In genomic region chr4:125007460-125007859, GRCm38 (mm10) we compare ENCODE assay signal across 24 mouse cellular contexts. TPM values are rescaled to one million over a fixed set of nuclear protein-coding genes. Genes with fewer than 3 reads are reported as not detected.
A peak's percentile ranks its signal among the peaks of the same experiment; 100 is the strongest.
DNase-seq lines count a peak whose midpoint lies in the region; ATAC-seq and TF ChIP-seq lines count a peak whose summit lies in the region.
"Had no signal": no experiment of that assay in that cellular context is flagged by ENCODE, and none has a peak within 500 bp of the region (broad histone marks: within the 10 kb centered on the region; RNA-seq: fewer than 3 reads in every experiment).

No protein-coding gene starts in this region.

- no peak for DNase-seq in left cerebral cortex, adult 8-10 months (ENCODE audit: low spot score in 2 of 2)
- no peak for DNase-seq in cerebellum, adult 9-10 months
- DNase-seq: adrenal gland, postnatal 14 days; cerebellum, adult 9-11 months; gastrocnemius, postnatal 10 days; heart, adult 11 months; heart, postnatal 14 days; kidney, adult 9 months; kidney, postnatal 36 days; layer of hippocampus, adult 9-11 months; liver, embryonic 13.5 days; thymus, postnatal 25 days had no signal

- H3K9me3 ChIP-seq in intestine, embryonic 15.5 days: no peaks in the 10 kb centered on the region
- no peaks in the 10 kb centered on the region for H3K9me3 ChIP-seq in intestine, postnatal 0 days (ENCODE audit: control insufficient read depth)
- no peaks in the 10 kb centered on the region for H3K9me3 ChIP-seq in E14TG2a.4 (ENCODE audit: low read length)
- H3K9me3 ChIP-seq in ES-Bruce4 (replicated peaks; ENCODE audit: control insufficient read depth, insufficient read depth, low read length, poor library complexity, severe bottlenecking): no peaks in the 10 kb centered on the region
- no peaks in the 10 kb centered on the region for H3K9me3 ChIP-seq in intestine, embryonic 16.5 days (ENCODE audit: control insufficient read depth, low read length)
- H3K9me3 ChIP-seq: heart, embryonic 13.5 days; hindbrain, embryonic 12.5 days; liver, embryonic 13.5 days; midbrain, embryonic 15.5 days; neural tube, embryonic 12.5 days had no signal

- no peaks in the 10 kb centered on the region; the same call in 1 of the 2 replicates for H3K4me1 ChIP-seq in intestine, embryonic 15.5 days (replicated peaks)
- H3K4me1 ChIP-seq in intestine, postnatal 0 days (replicated peaks; ENCODE audit: control insufficient read depth, insufficient read depth, low read length): no peaks in the 10 kb centered on the region
- H3K4me1 ChIP-seq in E14TG2a.4 (replicated peaks; ENCODE audit: low read depth, low read length) (peaks cover 30% of the 10 kb centered on the region), ES-Bruce4 (ENCODE audit: control insufficient read depth, insufficient read depth, low read length) (no peaks in the 10 kb centered on the region)
- peaks cover 5% of the 10 kb centered on the region; the same call in 1 of the 2 replicates for H3K4me1 ChIP-seq in intestine, embryonic 16.5 days (ENCODE audit: control insufficient read depth, insufficient read depth, low read length)
- H3K4me1 ChIP-seq: heart, embryonic 13.5 days; midbrain, embryonic 15.5 days had no signal

- TF ChIP-seq CTCF in intestine, postnatal 0 days (IDR thresholded peaks at IDR 0.05; ENCODE audit: low read depth): no peak
- TF ChIP-seq CTCF in E14TG2a.4 (conservative IDR thresholded peaks at IDR 0.05; ENCODE audit: low read length) (no peak), ES-Bruce4 (IDR thresholded peaks at IDR 0.05; ENCODE audit: low read depth, low read length) (no peak)

- no peak for ATAC-seq in intestine, embryonic 15.5 days
- ATAC-seq in intestine, postnatal 0 days: no peak
- no peak for ATAC-seq in intestine, embryonic 16.5 days
- ATAC-seq: forebrain, embryonic 14.5 days; inflammation-experienced regulatory T-cells, adult 6 months; midbrain, embryonic 15.5 days had no signal

- 0 out of 2 replicates have a peak overlapping the region, but pooled peaks have one; percentile 5 for H3K4me2 ChIP-seq in intestine, embryonic 15.5 days (replicated peaks)
- no peak overlapping the region for H3K4me2 ChIP-seq in intestine, postnatal 0 days (replicated peaks; ENCODE audit: low read depth)
- 0 out of 2 replicates have a peak overlapping the region, but pooled peaks have one; percentile 2 for H3K4me2 ChIP-seq in intestine, embryonic 16.5 days (ENCODE audit: low read depth, low read length)
- H3K4me2 ChIP-seq: heart, embryonic 13.5 days; hindbrain, embryonic 12.5 days; liver, embryonic 13.5 days; lung, embryonic 14.5 days; midbrain, embryonic 15.5 days; neural tube, embryonic 12.5 days had no signal

- WGBS in intestine, embryonic 15.5 days: 57% methylated on average over 15 of the region's 15 CpGs
- 59% methylated on average over 15 of the region's 15 CpGs for WGBS in intestine, postnatal 0 days
- 50% methylated on average over 15 of the region's 15 CpGs for WGBS in intestine, embryonic 16.5 days

- TF ChIP-seq POLR2A in ES-Bruce4 (IDR thresholded peaks at IDR 0.05; ENCODE audit: insufficient read depth, low read length): no peak

- H3K27me3 ChIP-seq in intestine, embryonic 15.5 days (replicated peaks): peaks cover 22% of the 10 kb centered on the region
- H3K27me3 ChIP-seq in intestine, postnatal 0 days (replicated peaks; ENCODE audit: control insufficient read depth, insufficient read depth, low read length): peaks cover 8% of the 10 kb centered on the region; the same call in 1 of the 2 replicates
- H3K27me3 ChIP-seq in E14TG2a.4 (ENCODE audit: insufficient read depth, low read length) (peaks cover 59% of the 10 kb centered on the region), ES-Bruce4 (ENCODE audit: control insufficient read depth, insufficient read depth, low read length, poor library complexity, severe bottlenecking) (no peaks in the 10 kb centered on the region)
- peaks cover 10% of the 10 kb centered on the region; the same call in 1 of the 2 replicates for H3K27me3 ChIP-seq in intestine, embryonic 16.5 days (replicated peaks; ENCODE audit: control insufficient read depth, insufficient read depth, low read length)
- H3K27me3 ChIP-seq: midbrain, embryonic 15.5 days had no signal

- no peaks in the 10 kb centered on the region for H3K36me3 ChIP-seq in intestine, embryonic 15.5 days
- no peaks in the 10 kb centered on the region for H3K36me3 ChIP-seq in intestine, postnatal 0 days (ENCODE audit: control insufficient read depth, insufficient read depth)
- H3K36me3 ChIP-seq in E14TG2a.4 (ENCODE audit: insufficient read depth, low read length) (no peaks in the 10 kb centered on the region), ES-Bruce4 (ENCODE audit: control insufficient read depth, insufficient read depth, low read length, poor library complexity, severe bottlenecking) (no peaks in the 10 kb centered on the region)
- H3K36me3 ChIP-seq in intestine, embryonic 16.5 days (ENCODE audit: control insufficient read depth, insufficient read depth, low read length): no peaks in the 10 kb centered on the region
- H3K36me3 ChIP-seq: heart, embryonic 13.5 days; hindbrain, embryonic 12.5 days; liver, embryonic 13.5 days; midbrain, embryonic 15.5 days; neural tube, embryonic 12.5 days had no signal

- no peak for TF ChIP-seq EP300 in ES-Bruce4 (IDR thresholded peaks at IDR 0.05; ENCODE audit: insufficient read depth, low read depth, low read length)

- H3K9ac ChIP-seq in intestine, embryonic 15.5 days: no peak overlapping the region
- no peak overlapping the region for H3K9ac ChIP-seq in intestine, postnatal 0 days (ENCODE audit: low read depth, low read length)
- H3K9ac ChIP-seq in ES-Bruce4 (ENCODE audit: low read depth, poor library complexity, severe bottlenecking): no peak overlapping the region
- no peak overlapping the region for H3K9ac ChIP-seq in intestine, embryonic 16.5 days (ENCODE audit: low read depth, low read length)
- H3K9ac ChIP-seq: heart, embryonic 13.5 days; hindbrain, embryonic 12.5 days; liver, embryonic 13.5 days; lung, embryonic 14.5 days; midbrain, embryonic 15.5 days; neural tube, embryonic 12.5 days had no signal

- H3K4me3 ChIP-seq in intestine, embryonic 15.5 days (replicated peaks): no peak overlapping the region
- H3K4me3 ChIP-seq in intestine, postnatal 0 days (ENCODE audit: low read depth, low read length): no peak overlapping the region
- H3K4me3 ChIP-seq in E14TG2a.4 (replicated peaks; ENCODE audit: low read length) (peak overlapping the region; percentile 54; the same call in 1 of the 2 replicates), ES-Bruce4 (ENCODE audit: low read depth, low read length) (peak overlapping the region; percentile 6; the same call in 1 of the 2 replicates)
- H3K4me3 ChIP-seq in intestine, embryonic 16.5 days (ENCODE audit: low read length): no peak overlapping the region
- H3K4me3 ChIP-seq: heart, embryonic 13.5 days; hindbrain, embryonic 12.5 days; liver, embryonic 13.5 days; midbrain, embryonic 15.5 days; neural tube, embryonic 12.5 days had no signal

- H3K27ac ChIP-seq in intestine, embryonic 15.5 days: no peak overlapping the region
- no peak overlapping the region for H3K27ac ChIP-seq in intestine, postnatal 0 days (ENCODE audit: low read depth, low read length)
- no peak overlapping the region for H3K27ac ChIP-seq in ES-Bruce4 (ENCODE audit: insufficient read depth, low read length)
- no peak overlapping the region for H3K27ac ChIP-seq in intestine, embryonic 16.5 days (ENCODE audit: low read length)
- H3K27ac ChIP-seq: heart, embryonic 13.5 days; hindbrain, embryonic 12.5 days; liver, embryonic 13.5 days; midbrain, embryonic 15.5 days; neural tube, embryonic 12.5 days had no signal

RNA-seq across cellular contexts. Expression of gene Gnl2, which starts 8.9 kb away (rescaled TPM):
- 69.3 and 73.1 TPM in 2 replicates for polyA plus RNA-seq in intestine, embryonic 15.5 days (2015; fragmentation: Nextera tagmentation; extraction: Ambion mirVana)
- polyA plus RNA-seq in intestine, postnatal 0 days (2015; fragmentation: Nextera tagmentation; extraction: Ambion mirVana): 28.6 and 30.9 TPM in 2 replicates
- 112 and 140 TPM in 2 replicates for polyA plus RNA-seq in ES-Bruce4 (2011; ENCODE audit: insufficient read depth, insufficient read length, low read depth, missing spikeins)
- polyA plus RNA-seq in intestine, embryonic 16.5 days (2015; fragmentation: Nextera tagmentation; extraction: Ambion mirVana): 61.8 and 64.6 TPM in 2 replicates
- total RNA-seq in left cerebral cortex, adult 8-10 months (2022): 10 to 100 TPM; 54.2 to 67.7 (median 64.1) TPM

RNA-seq across cellular contexts. Expression of gene Rspo1, which starts 21.2 kb away (rescaled TPM):
- 8.2 and 8.9 TPM in 2 replicates for polyA plus RNA-seq in intestine, embryonic 15.5 days (2015; fragmentation: Nextera tagmentation; extraction: Ambion mirVana)
- polyA plus RNA-seq in intestine, postnatal 0 days (2015; fragmentation: Nextera tagmentation; extraction: Ambion mirVana): 5.5 and 5.7 TPM in 2 replicates
- polyA plus RNA-seq in ES-Bruce4 (2011; ENCODE audit: insufficient read depth, insufficient read length, low read depth, missing spikeins): 1.9 and 2.5 TPM in 2 replicates
- polyA plus RNA-seq in intestine, embryonic 16.5 days (2015; fragmentation: Nextera tagmentation; extraction: Ambion mirVana): 6.0 and 8.0 TPM in 2 replicates
- total RNA-seq in left cerebral cortex, adult 8-10 months (2022): 10 to 100 TPM; 14.0 to 18.9 (median 15.1) TPM
- polyA plus RNA-seq: inflammation-experienced regulatory T-cells, adult 6 months had no signal

RNA-seq across cellular contexts. Expression of gene Dnali1, which starts 58.0 kb away (rescaled TPM):
- polyA plus RNA-seq in intestine, embryonic 15.5 days (2015; fragmentation: Nextera tagmentation; extraction: Ambion mirVana): not detected in 2 replicates
- polyA plus RNA-seq in intestine, postnatal 0 days (2015; fragmentation: Nextera tagmentation; extraction: Ambion mirVana): not detected in 2 replicates
- not detected in 2 replicates for polyA plus RNA-seq in ES-Bruce4 (2011; ENCODE audit: insufficient read depth, insufficient read length, low read depth, missing spikeins)
- polyA plus RNA-seq in intestine, embryonic 16.5 days (2015; fragmentation: Nextera tagmentation; extraction: Ambion mirVana): not detected in 2 replicates
- under 1 TPM; 0.38 to 0.77 (median 0.69) TPM for total RNA-seq in left cerebral cortex, adult 8-10 months (2022)
- total RNA-seq: adrenal gland, postnatal 14 days; gastrocnemius, postnatal 10 days had no signal
- polyA plus RNA-seq: inflammation-experienced regulatory T-cells, adult 6 months; liver, embryonic 13.5 days had no signal

RNA-seq across cellular contexts. Expression of gene Snip1, which starts 59.0 kb away (rescaled TPM):
- 24.6 and 28.2 TPM in 2 replicates for polyA plus RNA-seq in intestine, embryonic 15.5 days (2015; fragmentation: Nextera tagmentation; extraction: Ambion mirVana)
- 13.6 and 15.5 TPM in 2 replicates for polyA plus RNA-seq in intestine, postnatal 0 days (2015; fragmentation: Nextera tagmentation; extraction: Ambion mirVana)
- 20.0 and 23.8 TPM in 2 replicates for polyA plus RNA-seq in ES-Bruce4 (2011; ENCODE audit: insufficient read depth, insufficient read length, low read depth, missing spikeins)
- polyA plus RNA-seq in intestine, embryonic 16.5 days (2015; fragmentation: Nextera tagmentation; extraction: Ambion mirVana): 21.3 and 22.7 TPM in 2 replicates
- 10 to 100 TPM; 12.0 to 15.5 (median 13.5) TPM for total RNA-seq in left cerebral cortex, adult 8-10 months (2022)

Comparison
In these comparisons a context has a peak if more than half of its experiments do, and no peak if none do; other contexts are left out.
1. H3K4me3 ChIP-seq: peak in E14TG2a.4 (single experiment) and ES-Bruce4 (single experiment); none in intestine, embryonic 15.5 days (single experiment), intestine, postnatal 0 days (single experiment) and intestine, embryonic 16.5 days (single experiment).